Mouse (Mus musculus) lung, postnatal 0 days (tissue): ENCODE measurements around the gene Pias1.

Experiments
- CTCF ChIP-seq: IDR thresholded peaks from 2 replicates; pipeline ENCODE4 v1.5.1; 2016; ENCODE audit warnings: antibody characterized with exemption, mild to moderate bottlenecking
- EP300 ChIP-seq: IDR thresholded peaks from 2 replicates; pipeline ENCODE4 v1.6.1; 2016; ENCODE audit warnings: antibody characterized with exemption, mild to moderate bottlenecking, control low read depth

DNA sequence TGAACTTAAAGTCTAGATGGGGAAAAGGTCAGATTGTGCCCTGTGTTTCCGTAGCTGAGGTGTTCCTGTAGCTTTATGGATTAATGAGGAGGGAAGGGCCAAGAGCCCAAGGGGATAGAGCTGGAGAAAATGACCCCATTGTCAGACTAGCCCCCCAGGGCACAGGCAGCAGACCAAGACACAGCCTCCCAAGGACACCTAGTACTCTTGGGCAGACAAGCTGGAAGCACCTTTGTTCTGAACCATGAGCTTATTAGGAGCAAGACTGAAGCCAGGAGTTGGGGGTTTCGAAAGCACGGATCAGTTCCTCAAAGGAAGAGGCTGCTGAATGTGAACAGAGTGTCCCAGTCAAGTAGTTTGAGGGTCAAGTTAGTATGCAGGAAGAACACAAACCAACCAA lies 9.9 kb upstream of the Pias1 start:
- TF ChIP-seq CTCF: no peak
- TF ChIP-seq EP300: no peak
